Mouse (Mus musculus) regulatory T cell (primary cell): ENCODE results near the gene Cdk15.

Experiments used
- in situ Hi-C: fragments of 300-600 bp; cut with MboI, MseI; formaldehyde crosslinking; loops from one replicate; pipeline ENCODE4 v1.15.1; 2025; ENCODE audit warnings: high pct_unique_total_duplicates

Gene Cdk15

DNA sequence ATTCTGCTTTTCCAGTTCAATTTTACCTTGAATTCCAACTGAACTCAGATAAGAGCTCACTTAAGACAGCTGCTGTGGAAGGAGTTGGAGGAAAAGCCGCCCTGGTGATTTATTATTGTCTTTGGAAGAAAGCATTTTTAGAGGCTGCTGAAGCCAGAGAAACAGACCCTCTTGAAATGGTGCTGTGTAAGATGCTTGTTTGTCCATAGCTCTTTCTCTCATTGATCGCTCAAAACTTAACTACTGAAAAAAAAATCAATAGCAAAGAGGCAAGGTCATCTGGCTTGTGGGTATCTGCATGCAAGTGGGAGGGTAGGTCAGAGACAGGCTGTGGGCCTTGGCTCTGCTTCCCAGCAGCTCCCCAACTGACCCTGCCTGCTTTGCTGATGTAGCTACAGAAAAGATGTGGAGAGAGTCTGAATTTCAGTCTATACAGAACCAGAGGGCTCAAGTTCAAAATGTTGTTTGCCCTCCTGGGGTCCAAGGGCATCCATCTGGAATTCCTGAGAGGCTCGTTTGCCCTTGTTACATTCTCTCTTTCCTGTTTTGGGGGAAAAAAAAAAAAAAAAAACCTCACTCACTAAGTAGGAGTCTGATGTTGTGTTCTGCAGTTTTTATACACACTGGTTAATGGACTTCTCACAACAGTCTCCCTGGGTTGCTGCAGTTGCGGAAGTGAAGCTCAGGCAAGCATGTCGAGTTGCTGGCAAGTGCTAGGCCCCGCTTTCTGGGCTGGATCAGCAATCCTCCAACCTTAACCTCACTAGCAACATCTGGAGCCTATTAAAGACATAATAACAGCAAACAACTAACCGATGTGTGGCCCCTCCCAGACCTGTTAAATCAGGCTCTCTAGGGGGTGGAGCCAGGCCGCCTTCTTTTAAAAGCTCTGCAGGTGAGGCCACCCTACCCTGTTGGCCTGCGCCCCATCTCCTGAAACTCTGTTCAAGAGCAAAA is 65.5 kb downstream of the Cdk15 start:
- in situ Hi-C loops, result no loop called here

DNA sequence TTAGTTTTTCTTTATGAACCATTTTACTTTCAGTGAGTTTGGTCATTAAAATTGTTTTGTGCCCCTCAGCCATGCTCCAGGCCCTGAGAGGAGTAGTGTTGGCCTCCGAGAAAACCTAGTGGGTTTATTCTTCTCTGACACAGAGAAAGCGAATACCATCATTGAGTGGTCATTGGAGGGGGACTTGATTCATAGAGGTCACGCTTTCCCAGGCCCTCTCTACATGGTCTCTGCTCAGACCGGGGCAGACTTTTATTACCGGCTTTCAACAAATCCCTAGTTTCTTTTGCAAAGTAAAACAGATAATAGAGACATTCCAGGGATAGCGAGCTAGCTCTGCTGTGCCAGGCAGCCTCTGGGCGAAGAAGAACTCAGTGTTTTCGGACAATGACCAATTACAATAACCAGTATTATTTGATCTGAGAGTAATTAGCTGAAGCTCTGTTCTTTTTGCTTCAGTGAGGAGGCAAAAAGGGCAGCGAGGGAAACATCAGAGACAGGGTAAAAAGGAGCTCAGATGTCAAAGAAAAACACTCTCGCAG is 70.2 kb downstream of the Cdk15 start:
- in situ Hi-C loops, result no loop called here

DNA sequence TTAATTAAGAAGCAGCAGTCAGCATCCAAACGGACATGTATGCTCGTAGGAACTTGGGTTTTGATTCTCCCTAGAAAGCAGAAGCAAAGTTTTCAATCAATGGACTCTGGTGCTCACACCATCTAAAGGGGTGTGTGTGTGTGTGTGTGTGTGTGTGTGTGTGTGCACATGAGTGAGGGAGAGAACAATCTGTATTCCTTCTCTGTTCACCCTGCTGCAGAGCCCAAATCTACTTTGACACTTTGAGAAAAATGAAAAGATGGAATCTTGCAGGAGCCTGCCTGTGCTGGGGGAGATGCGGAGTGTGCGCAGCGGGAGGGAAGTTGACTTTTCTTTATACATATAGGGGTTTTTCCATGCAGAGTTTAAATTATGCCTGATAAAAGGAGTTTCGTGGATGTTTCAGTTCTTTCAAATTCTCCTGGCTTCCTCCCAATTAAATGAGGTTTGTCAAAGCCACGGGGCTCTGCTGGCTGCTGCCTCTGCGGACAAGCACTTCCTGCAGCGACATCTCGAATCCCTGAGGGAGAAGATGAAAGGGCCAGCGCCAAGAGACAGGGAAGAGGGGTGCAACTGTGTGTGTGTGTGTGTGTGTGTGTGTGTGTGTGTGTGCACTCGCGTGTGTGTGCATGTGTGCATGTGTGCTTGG is 76.2 kb downstream of the Cdk15 start:
- in situ Hi-C loops, result no loop called here

DNA sequence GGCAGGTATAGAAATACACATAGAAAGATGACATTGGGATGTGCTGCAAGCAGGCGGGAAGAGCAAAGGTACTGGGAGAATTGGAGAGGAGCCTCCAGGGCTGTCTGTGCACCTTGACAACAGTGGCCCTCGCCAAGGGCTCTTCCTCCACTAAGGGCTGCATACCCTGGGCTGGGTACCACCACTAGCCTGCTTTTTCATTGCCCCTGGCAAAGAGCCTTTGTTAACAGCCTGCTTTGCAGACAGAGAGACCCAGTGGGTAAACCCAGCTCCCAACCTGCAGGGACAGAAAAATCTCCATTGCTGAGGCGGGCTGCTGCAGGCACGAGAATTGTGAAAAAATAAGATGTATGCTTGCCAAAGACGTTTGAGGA is 76.7 kb downstream of the Cdk15 start:
- in situ Hi-C loops, result no loop called here

DNA sequence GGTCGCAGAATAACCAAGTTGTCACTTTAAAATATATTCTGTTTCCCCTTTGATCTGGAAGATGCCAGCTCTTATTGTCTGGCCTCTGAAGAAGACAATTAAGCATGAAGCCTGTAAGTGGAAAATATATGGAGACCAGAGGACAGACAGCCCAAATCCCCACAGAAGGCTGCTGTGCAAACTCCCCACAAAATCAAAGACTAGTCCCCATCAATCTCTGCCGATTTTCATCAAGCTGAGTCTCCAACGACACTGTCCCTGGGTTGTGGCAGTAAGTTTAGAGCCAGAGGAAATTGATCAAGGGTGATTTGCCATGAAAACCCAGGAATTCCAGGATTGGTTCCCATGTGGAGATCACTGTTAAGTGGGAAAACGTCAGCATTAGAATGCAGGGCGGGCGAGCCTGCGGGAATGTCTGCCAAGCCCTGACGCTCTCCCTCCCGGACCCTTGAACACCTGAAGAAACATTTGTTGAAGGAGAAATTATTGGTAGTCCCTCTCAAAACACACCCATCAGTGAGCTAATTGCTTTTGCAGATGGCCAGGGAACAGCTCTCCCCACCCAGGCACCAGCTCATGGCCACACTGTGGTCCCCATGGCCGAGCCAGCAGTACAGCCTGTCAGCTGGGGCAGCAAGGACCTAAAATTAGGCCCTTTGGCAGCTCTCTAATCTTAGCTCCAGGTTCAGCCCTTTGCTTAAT is 77.3 kb downstream of the Cdk15 start:
- in situ Hi-C loops, result no loop called here

DNA sequence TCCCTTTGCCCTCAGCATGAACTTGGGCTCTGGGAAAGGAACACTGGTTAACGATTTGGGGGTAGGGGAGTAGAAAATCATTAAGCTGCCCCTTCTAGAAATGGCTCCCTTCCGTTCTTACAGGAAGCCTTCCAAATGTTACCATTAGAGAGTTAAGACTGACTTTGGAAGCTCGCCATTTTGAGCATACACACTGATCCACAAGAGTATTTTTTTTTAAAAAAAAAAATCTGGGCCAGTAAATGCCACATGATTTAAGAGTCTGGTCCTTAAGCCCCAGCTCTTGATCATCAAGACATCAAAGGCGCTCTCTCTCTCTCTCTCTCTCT is 77.8 kb downstream of the Cdk15 start:
- in situ Hi-C loops, result no loop called here

DNA sequence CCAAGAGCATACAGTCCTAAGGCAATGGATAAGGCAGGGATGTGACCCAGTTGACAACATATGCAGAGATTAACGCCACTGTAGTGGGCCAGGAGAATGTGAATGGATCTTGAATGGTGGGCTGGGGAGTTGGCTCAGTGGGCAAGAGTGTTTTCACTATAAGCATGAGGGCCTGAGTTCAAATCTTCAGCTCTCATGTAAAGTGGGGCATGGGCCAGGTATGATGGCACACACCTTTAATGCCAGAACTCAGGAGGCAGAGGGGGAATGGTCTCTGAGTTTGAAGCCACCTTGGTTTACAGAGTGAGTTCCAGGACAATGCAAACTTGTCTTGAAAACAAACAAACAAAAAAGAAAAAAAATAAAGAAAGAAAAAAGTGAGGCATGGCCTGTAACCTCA is 79.5 kb downstream of the Cdk15 start:
- in situ Hi-C loops, result no loop called here

DNA sequence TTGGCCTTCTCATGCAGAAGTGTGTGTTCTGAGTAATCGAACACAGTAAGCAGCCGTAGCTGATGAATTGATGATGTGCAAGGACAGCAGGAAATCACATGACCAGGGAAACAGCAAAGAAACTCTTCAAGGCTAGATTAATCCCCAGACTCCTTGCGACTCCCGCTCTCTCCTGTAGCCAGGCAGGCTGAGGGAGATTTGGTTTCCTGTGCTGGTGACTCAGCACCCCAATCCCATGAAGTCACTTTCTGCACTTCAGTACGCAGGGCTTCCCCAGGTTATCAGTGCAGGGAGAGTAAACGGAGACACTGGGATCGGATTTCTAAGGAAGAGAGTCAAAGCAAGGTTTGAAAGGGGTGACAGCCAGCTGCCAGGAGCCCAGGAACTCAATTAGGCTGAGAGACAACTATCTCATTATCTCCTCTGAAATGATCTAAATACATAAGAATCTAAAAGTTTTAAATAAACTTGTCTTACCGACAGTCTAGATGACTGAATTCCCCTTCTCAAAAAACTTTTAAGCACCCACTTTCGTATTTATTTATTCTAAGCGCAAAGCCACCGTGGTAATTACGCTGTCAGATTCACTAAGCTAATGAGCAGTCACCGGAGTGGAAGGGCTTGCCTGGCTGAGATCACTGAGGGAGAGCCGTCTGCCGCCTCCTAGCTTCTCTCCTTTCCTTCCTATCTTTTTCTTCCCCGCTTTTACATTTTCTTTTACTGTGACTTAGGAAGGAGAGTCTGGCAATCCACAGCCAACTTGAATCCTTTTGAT is 84.3 kb downstream of the Cdk15 start:
- in situ Hi-C loops, result no loop called here

DNA sequence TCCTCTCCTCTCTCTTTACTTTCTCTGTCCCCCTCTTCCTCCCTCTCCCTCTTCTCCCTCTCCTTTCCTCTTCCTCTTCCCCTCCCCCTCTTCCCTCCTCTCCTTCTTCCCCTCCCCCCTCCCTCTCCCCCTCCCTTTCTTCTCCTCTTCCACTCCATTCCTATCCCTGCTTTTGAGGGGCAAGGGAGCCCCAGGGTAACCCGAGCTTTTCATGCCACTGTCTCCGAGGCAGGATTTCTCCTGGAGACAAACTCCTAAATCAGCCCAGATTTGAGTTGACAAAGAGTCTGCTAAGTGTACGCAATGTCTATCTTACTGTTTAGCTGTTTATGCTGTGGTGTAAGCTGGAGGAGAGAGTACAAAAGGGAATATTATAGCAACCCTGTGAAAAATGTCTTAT is 85.0 kb downstream of the Cdk15 start:
- in situ Hi-C loops, result no loop called here

DNA sequence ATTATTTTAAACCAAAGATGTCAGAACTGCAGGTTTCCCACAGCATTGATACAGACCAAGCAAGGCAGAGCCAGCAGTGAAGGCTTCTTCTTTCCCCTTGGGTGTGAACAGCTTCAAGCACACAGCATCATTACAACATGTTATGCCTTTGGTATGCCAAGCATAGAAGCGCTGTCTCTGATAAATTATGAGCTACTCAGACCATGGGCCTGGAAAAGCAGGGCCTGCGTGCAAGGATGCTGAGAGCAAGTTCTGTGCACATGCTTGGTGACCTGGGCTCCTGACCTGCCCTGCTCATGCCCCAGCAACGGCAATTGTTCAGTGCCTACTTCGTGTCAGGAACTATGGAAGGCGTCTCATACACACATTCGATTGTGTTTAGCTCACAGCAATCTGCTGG is 85.4 kb downstream of the Cdk15 start:
- in situ Hi-C loops, result no loop called here

DNA sequence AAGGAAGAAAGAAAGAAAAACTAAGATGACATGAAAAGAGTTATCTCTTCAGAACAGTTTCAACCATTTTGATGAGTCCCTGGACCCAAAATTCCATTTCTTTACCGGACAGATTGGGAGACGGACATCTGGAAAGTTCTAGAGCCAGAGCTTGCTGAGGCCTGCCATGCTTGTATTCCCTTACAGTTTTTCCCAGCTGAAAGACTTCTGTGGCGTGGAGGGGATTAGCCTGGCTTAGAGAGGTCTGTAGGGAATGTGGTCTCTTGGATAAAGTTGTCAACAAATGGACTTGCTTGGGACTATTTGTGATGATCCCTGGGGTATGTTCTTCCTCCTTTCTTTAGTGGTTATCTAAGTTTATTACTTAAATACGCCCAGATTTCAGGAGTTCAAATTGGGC is 96.0 kb downstream of the Cdk15 start:
- in situ Hi-C loops, result no loop called here

DNA sequence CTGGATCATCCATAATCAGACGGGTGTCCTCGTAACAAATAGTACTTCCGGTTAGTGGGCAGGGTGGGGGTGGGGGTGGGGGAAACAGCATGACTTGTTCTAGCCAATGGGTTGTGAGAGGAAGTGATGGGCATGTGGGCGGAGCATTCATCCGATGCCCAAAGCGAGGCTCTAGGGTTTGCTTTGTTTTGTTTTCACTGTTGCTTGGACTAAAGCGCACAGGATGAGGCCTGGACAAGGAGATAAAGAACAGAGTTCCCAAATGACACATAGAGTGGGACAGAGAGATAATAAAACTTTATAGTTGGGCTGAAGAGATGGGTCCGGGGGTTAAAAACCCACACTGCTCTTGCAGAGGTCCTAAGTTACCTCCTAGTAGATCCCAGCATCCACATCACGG is 98.7 kb downstream of the Cdk15 start:
- in situ Hi-C loops, result no loop called here

DNA sequence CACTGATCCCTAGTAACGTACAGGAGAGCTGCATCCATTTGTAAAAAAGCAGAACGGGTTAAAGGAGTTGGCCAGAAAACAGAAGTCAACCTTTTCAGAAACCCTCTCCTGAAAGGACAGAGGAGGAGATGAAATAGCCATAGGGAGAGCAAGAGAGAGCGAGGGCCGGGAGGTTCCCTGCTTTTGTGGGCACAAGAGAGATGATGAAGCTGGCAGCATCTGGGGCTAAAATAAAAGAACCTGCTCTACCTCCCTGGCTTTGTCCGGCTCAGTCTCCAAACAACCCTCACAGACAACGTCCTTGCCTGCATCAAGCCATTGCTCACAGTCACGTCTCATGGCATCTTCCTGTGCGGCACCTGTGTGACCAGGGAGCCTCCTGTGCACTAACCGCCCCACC is 102.4 kb downstream of the Cdk15 start:
- in situ Hi-C loops, result no loop called here

DNA sequence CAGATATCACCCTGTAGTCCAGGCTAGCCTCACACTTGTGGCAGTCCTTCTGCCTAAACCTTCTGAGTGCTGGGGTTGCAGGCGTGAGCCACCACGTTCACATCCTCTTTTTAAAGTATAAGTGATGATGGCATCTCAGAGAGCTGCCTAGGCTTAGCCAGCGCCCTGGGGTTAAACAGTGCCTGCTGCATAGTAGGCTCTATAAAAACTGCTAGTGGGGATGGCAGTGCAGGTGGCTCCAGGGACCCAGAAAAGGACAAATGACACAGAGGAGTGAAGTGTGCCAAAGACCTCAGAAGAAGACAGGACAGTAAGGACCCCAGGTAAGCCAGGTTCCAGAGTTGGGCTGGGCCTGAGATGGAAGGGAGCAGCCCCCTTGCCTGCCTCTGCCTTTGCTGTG is 104.1 kb downstream of the Cdk15 start:
- in situ Hi-C loops, result loop anchor here (10.0 kb wide), 1 partner anchor 1266 kb away; no protein-coding TSS in a partner anchor

DNA sequence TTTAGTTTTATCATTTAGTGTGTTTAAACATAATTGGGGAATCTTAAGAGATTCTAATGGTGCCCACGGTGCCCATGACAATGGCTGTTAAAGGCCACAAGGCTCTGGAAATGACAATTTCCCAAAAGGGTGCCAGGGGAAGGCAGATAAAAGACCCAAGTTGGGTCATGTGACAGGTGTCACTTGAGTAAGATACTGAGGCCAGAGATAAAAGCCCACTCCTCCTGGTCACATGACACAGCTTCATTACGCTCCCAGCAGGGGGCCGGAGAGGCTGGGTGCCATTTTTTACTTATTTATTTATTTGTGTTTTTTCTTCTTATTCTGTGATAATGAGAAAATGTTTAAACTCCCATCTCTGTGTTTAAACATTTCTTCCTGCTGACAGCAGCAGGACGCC is 104.8 kb downstream of the Cdk15 start:
- in situ Hi-C loops, result loop anchor here (10.0 kb wide), 1 partner anchor 1267 kb away; no protein-coding TSS in a partner anchor

DNA sequence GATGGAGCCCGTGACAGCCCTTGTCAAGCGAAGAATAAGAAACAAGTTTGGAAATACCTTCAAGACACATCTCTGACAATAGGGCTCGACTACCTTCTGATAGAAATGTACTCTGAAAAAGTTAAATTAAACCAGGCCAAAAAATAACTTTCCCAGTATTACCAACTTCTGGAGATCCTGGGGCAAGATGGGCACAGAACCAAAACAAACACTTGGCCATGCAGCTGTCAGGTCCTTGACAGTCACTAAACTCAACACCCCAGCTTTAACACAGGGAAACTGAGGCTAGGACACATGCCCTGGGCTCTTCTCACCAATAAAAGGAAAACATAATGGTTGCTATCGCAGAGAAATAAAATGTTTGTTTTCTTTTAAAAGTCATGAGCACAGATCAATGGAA is 105.3 kb downstream of the Cdk15 start:
- in situ Hi-C loops, result loop anchor here (10.0 kb wide), 1 partner anchor 1267 kb away; no protein-coding TSS in a partner anchor

DNA sequence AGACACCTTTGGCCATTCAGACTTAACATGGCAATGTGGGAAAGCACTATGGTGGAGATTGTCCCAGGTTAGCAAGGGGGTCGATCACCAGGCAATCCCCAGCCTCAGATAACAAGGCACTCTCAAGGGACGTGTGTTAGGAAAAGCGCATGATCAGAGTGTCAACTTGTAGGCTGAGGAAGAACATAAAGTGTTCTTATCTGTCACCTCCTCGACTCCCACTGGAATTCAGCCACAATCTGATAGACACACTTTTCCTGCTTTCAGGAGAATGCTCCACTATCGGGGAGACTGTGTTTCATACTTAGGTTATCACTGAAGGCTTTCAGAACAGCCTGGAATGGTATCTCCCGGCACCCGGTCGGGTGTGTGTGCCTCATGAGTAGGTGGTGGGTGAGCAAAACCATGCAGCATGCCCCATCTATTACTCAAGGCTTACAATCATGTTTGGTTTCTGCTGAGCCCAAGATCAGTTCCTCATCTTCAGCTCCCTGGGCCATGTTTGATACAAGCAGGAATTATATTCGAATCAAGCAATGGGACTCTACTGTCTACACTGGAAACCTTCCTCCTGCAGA is 107.8 kb downstream of the Cdk15 start:
- in situ Hi-C loops, result loop anchor here (10.0 kb wide), 1 partner anchor 1270 kb away; no protein-coding TSS in a partner anchor

DNA sequence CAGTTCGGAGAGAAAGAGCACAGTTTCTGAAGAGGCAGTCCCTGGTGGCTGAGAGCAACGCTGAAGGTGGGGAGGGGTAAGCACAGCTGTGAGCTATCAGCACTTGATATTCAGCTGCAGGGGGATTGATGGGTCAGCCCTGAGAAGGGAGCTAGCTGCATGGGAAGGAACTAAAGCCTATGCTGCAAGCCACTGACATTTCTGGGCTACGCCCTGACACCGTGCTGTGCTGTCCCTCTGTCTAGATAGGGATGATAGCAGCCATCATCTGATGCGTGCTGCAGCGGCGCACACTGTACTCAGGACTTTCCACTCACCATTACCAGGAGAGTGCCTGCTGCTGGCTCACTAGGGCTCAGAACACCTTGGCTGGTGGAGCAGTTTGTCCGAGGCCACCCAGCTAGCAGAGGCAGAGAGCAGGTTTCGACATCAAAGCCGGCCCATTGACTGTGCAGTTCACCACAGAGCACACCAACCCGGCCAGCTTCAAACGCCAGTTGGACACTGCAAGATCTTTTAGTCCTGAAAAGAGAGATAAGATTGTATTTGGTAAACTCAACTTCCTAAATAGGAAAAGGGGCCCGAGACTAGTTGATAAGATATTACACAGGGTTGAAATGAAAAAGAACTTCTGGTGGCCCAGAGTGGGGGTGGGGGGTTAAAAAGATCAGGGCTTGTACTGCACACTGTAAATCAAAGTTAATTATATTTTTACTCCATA is 111.4 kb downstream of the Cdk15 start:
- in situ Hi-C loops, result loop anchor here (10.0 kb wide), 1 partner anchor 1273 kb away; no protein-coding TSS in a partner anchor

DNA sequence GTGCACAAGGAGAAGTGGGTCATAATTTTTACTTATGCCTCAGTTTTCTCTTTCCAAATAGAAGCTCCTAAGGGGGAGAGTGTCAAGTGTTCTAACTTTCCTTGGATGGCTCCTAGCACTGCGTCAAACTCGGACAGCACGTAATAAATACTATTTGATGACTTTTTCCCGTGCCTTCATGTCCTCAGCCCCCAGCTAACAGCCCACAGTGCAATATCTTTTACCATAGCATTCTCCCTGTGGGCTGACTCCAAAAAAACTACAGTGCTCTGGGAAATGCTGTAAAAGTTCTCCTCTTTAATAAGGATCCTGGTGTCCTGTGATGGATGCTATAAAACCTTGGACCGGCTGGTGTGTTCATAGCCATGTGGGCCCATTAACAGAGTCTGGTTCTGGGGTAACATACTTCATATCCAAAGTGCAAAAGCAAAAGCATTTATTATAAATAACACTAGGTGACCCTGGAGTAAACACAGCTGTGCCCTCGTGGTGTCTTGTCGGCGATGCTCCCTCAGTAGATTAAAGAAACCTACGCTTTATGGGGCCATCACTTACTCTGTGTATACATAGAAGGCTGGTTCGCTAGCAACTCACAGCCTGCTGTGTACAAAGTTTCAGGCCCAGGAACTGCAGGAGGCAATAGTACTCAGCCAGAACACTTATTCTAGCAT is 112.1 kb downstream of the Cdk15 start:
- in situ Hi-C loops, result loop anchor here (10.0 kb wide), 1 partner anchor 1274 kb away; no protein-coding TSS in a partner anchor

DNA sequence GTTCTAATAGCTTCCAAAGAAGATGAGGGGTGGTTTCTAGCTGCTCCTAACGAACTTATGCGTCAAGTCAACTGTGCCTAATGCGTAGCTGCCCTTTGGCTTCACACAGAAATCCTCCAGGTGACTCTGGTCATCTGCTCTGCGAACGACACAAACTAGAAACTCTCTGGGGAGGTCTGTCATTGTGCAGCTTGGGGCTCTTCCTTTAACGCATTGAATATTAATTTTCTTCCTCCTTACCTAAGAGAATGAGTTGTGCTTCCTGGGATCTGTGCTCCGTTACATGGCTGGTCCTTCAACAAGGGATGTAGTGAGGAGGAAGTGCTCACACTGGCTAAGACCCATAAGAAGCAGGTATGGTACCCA is 112.6 kb downstream of the Cdk15 start:
- in situ Hi-C loops, result loop anchor here (10.0 kb wide), 1 partner anchor 1275 kb away; no protein-coding TSS in a partner anchor
